Mouse (Mus musculus): ENCODE results near the gene Dtnbp1. TPM values are rescaled to one million over a fixed set of nuclear protein-coding genes. Genes with fewer than 3 reads are reported as not detected.

Gene Dtnbp1
- total RNA-seq (2021): 10 to 100 TPM; 91.0 to 94.3 TPM

GRCm38 (mm10) chr13:45001911-45002615, at the start of gene Dtnbp1:
Gene Dtnbp1 (minus strand): TSS chr13:45002147.
- peak in 1 of 2 experiments; percentile 75 for DNase-seq (ENCODE audit: low spot score in 2 of 2)
- intact Hi-C loops (cut with DNase I): no loop called here

- intact Hi-C loops (cut with DNase I): no loop called here
Observed at GRCm38 (mm10) chr13:45049261-45050020, 47.5 kb upstream of the Dtnbp1 start.

GRCm38 (mm10) chr13:45043466-45043865, 41.5 kb upstream of the Dtnbp1 start:
- DNase-seq (ENCODE audit: low spot score in 2 of 2): no peak
- intact Hi-C loops (cut with DNase I): no loop called here

More at GRCm38 (mm10) chr13:45049261-45050020, 47.5 kb upstream of the Dtnbp1 start:
- DNase-seq (ENCODE audit: low spot score in 2 of 2): peak; percentile 25 to 36

- no peak for DNase-seq (ENCODE audit: low spot score in 2 of 2)
- intact Hi-C loops (cut with DNase I): no loop called here
Observed at GRCm38 (mm10) chr13:45040741-45041140, 38.8 kb upstream of the Dtnbp1 start.

GRCm38 (mm10) chr13:45040195-45040594, 38.2 kb upstream of the Dtnbp1 start:
- DNase-seq (ENCODE audit: low spot score in 2 of 2): no peak
- intact Hi-C loops (cut with DNase I): no loop called here

GRCm38 (mm10) chr13:45036417-45036816, 34.5 kb upstream of the Dtnbp1 start:
- intact Hi-C loops (cut with DNase I): no loop called here
- DNase-seq (ENCODE audit: low spot score in 2 of 2): no peak

GRCm38 (mm10) chr13:45034759-45035158, 32.8 kb upstream of the Dtnbp1 start:
- intact Hi-C loops (cut with DNase I): loop anchor here (5.0 kb wide), 2 partner anchors 48 to 358 kb away; no protein-coding TSS in a partner anchor
- no peak for DNase-seq (ENCODE audit: low spot score in 2 of 2)

- intact Hi-C loops (cut with DNase I): loop anchor here (5.0 kb wide), 2 partner anchors 49 to 359 kb away; no protein-coding TSS in a partner anchor
Observed at GRCm38 (mm10) chr13:45033360-45033759, 31.4 kb upstream of the Dtnbp1 start.

GRCm38 (mm10) chr13:45032484-45032883, 30.5 kb upstream of the Dtnbp1 start:
- DNase-seq (ENCODE audit: low spot score in 2 of 2): no peak
- intact Hi-C loops (cut with DNase I): loop anchor here (5.0 kb wide), 2 partner anchors 50 to 360 kb away; no protein-coding TSS in a partner anchor

More at GRCm38 (mm10) chr13:45033360-45033759, 31.4 kb upstream of the Dtnbp1 start:
- DNase-seq (ENCODE audit: low spot score in 2 of 2): no peak

- intact Hi-C loops (cut with DNase I): loop anchor here (2.0 to 5.0 kb wide), 4 partner anchors 51 to 445 kb away; no protein-coding TSS in a partner anchor
- no peak for DNase-seq (ENCODE audit: low spot score in 2 of 2)
Observed at GRCm38 (mm10) chr13:45031748-45032147, 29.8 kb upstream of the Dtnbp1 start.

- intact Hi-C loops (cut with DNase I): loop anchor here (2.0 to 5.0 kb wide), 4 partner anchors 51 to 445 kb away; no protein-coding TSS in a partner anchor
- DNase-seq (ENCODE audit: low spot score in 2 of 2): peak in 1 of 2 experiments; percentile 22
Observed at GRCm38 (mm10) chr13:45031314-45031713, 29.4 kb upstream of the Dtnbp1 start.

GRCm38 (mm10) chr13:45030830-45031229, 28.9 kb upstream of the Dtnbp1 start:
- peak; percentile 87 to 88 for DNase-seq (ENCODE audit: low spot score in 2 of 2)
- intact Hi-C loops (cut with DNase I): loop anchor here (2.0 to 5.0 kb wide), 4 partner anchors 51 to 446 kb away; no protein-coding TSS in a partner anchor

- no peak for DNase-seq (ENCODE audit: low spot score in 2 of 2)
- intact Hi-C loops (cut with DNase I): loop anchor here (2.0 to 5.0 kb wide), 4 partner anchors 53 to 447 kb away; no protein-coding TSS in a partner anchor
Observed at GRCm38 (mm10) chr13:45029791-45030190, 27.8 kb upstream of the Dtnbp1 start.

GRCm38 (mm10) chr13:45026291-45026690, 24.3 kb upstream of the Dtnbp1 start:
- no peak for DNase-seq (ENCODE audit: low spot score in 2 of 2)
- intact Hi-C loops (cut with DNase I): no loop called here

- no peak for DNase-seq (ENCODE audit: low spot score in 2 of 2)
- intact Hi-C loops (cut with DNase I): no loop called here
Observed at GRCm38 (mm10) chr13:45024821-45025220, 22.9 kb upstream of the Dtnbp1 start.

GRCm38 (mm10) chr13:45023356-45024150, 21.6 kb upstream of the Dtnbp1 start:
- intact Hi-C loops (cut with DNase I): no loop called here
- DNase-seq (ENCODE audit: low spot score in 2 of 2): no peak

GRCm38 (mm10) chr13:45008150-45008549, 6.2 kb upstream of the Dtnbp1 start:
- intact Hi-C loops (cut with DNase I): no loop called here
- no peak for DNase-seq (ENCODE audit: low spot score in 2 of 2)

GRCm38 (mm10) chr13:45007726-45008125, 5.8 kb upstream of the Dtnbp1 start:
- no peak for DNase-seq (ENCODE audit: low spot score in 2 of 2)
- intact Hi-C loops (cut with DNase I): no loop called here

- intact Hi-C loops (cut with DNase I): no loop called here
- DNase-seq (ENCODE audit: low spot score in 2 of 2): no peak
Observed at GRCm38 (mm10) chr13:45006483-45006882, 4.5 kb upstream of the Dtnbp1 start.
